Mouse (Mus musculus): ENCODE results near the gene Cntln. TPM values are rescaled to one million over a fixed set of nuclear protein-coding genes. Genes with fewer than 3 reads are reported as not detected.
A peak's percentile ranks its signal among the peaks of the same experiment; 100 is the strongest.

Gene Cntln
- polyA plus RNA-seq, 1 experiment from 2014 or later: 4.8 TPM

GRCm38 (mm10) chr4:85102168-85102567, 218.1 kb downstream of the Cntln start:
- ATAC-seq: no peak
- WGBS: 95% methylated on average over 4 of the region's 4 CpGs
- H3K9ac ChIP-seq (ENCODE audit: low read depth, low read length): no peak overlapping the region

GRCm38 (mm10) chr4:85106416-85106815, 222.3 kb downstream of the Cntln start:
- Histone ChIP-seq H3K4me2 (ENCODE audit: low read length) (no peak overlapping the region), H3K4me1 (ENCODE audit: control insufficient read depth, insufficient read depth, low read depth, low read length) (no peaks in the 10 kb centered on the region), H3K9ac (ENCODE audit: low read depth, low read length) (no peak overlapping the region), H3K27ac (ENCODE audit: low read depth, low read length) (no peak overlapping the region), H3K27me3 (replicated peaks; ENCODE audit: control insufficient read depth, insufficient read depth, low read length) (no peaks in the 10 kb centered on the region), H3K4me3 (ENCODE audit: low read length) (no peak overlapping the region), H3K9me3 (ENCODE audit: control insufficient read depth, low read length) (no peaks in the 10 kb centered on the region), H3K36me3 (ENCODE audit: control insufficient read depth, insufficient read depth, low read length) (no peaks in the 10 kb centered on the region)
- ATAC-seq: no peak
- WGBS: 76% methylated on average over 1 of the region's 1 CpGs

More at GRCm38 (mm10) chr4:85102168-85102567, 218.1 kb downstream of the Cntln start:
- H3K4me1 ChIP-seq (ENCODE audit: control insufficient read depth, insufficient read depth, low read depth, low read length): no peaks in the 10 kb centered on the region
- no peak overlapping the region for H3K4me2 ChIP-seq (ENCODE audit: low read length)
- no peaks in the 10 kb centered on the region for H3K9me3 ChIP-seq (ENCODE audit: control insufficient read depth, low read length)
- no peaks in the 10 kb centered on the region; the same call in 1 of the 2 replicates for H3K36me3 ChIP-seq (ENCODE audit: control insufficient read depth, insufficient read depth, low read length)
- H3K27ac ChIP-seq (ENCODE audit: low read depth, low read length): no peak overlapping the region
- no peaks in the 10 kb centered on the region for H3K27me3 ChIP-seq (replicated peaks; ENCODE audit: control insufficient read depth, insufficient read depth, low read length)
- H3K4me3 ChIP-seq (ENCODE audit: low read length): no peak overlapping the region

GRCm38 (mm10) chr4:85106961-85107360, 222.9 kb downstream of the Cntln start:
- Histone ChIP-seq H3K27me3 (replicated peaks; ENCODE audit: control insufficient read depth, insufficient read depth, low read length) (no peaks in the 10 kb centered on the region), H3K9me3 (ENCODE audit: control insufficient read depth, low read length) (no peaks in the 10 kb centered on the region), H3K36me3 (ENCODE audit: control insufficient read depth, insufficient read depth, low read length) (no peaks in the 10 kb centered on the region), H3K27ac (ENCODE audit: low read depth, low read length) (no peak overlapping the region), H3K4me1 (ENCODE audit: control insufficient read depth, insufficient read depth, low read depth, low read length) (no peaks in the 10 kb centered on the region), H3K4me2 (ENCODE audit: low read length) (no peak overlapping the region), H3K4me3 (ENCODE audit: low read length) (no peak overlapping the region), H3K9ac (ENCODE audit: low read depth, low read length) (no peak overlapping the region)
- no peak for ATAC-seq
- 95% methylated on average over 2 of the region's 2 CpGs for WGBS

GRCm38 (mm10) chr4:85120271-85120670, 236.2 kb downstream of the Cntln start:
- WGBS: 70% methylated on average over 3 of the region's 3 CpGs
- H3K4me1 ChIP-seq (ENCODE audit: control insufficient read depth, insufficient read depth, low read depth, low read length): no peaks in the 10 kb centered on the region
- no peaks in the 10 kb centered on the region for H3K9me3 ChIP-seq (ENCODE audit: control insufficient read depth, low read length)
- H3K27ac ChIP-seq (ENCODE audit: low read depth, low read length): no peak overlapping the region
- H3K4me3 ChIP-seq (ENCODE audit: low read length): no peak overlapping the region
- no peak overlapping the region for H3K4me2 ChIP-seq (ENCODE audit: low read length)
- no peak for ATAC-seq
- no peaks in the 10 kb centered on the region for H3K27me3 ChIP-seq (replicated peaks; ENCODE audit: control insufficient read depth, insufficient read depth, low read length)
- no peak overlapping the region for H3K9ac ChIP-seq (ENCODE audit: low read depth, low read length)
- no peaks in the 10 kb centered on the region for H3K36me3 ChIP-seq (ENCODE audit: control insufficient read depth, insufficient read depth, low read length)

GRCm38 (mm10) chr4:85149726-85150125, 265.6 kb downstream of the Cntln start:
- Histone ChIP-seq H3K27ac (ENCODE audit: low read depth, low read length) (no peak overlapping the region), H3K9ac (ENCODE audit: low read depth, low read length) (no peak overlapping the region), H3K9me3 (ENCODE audit: control insufficient read depth, low read length) (no peaks in the 10 kb centered on the region), H3K4me3 (ENCODE audit: low read length) (no peak overlapping the region), H3K27me3 (replicated peaks; ENCODE audit: control insufficient read depth, insufficient read depth, low read length) (no peaks in the 10 kb centered on the region), H3K36me3 (ENCODE audit: control insufficient read depth, insufficient read depth, low read length) (no peaks in the 10 kb centered on the region), H3K4me1 (ENCODE audit: control insufficient read depth, insufficient read depth, low read depth, low read length) (no peaks in the 10 kb centered on the region), H3K4me2 (ENCODE audit: low read length) (no peak overlapping the region)
- WGBS: 86% methylated on average over 5 of the region's 5 CpGs
- ATAC-seq: no peak

DNA sequence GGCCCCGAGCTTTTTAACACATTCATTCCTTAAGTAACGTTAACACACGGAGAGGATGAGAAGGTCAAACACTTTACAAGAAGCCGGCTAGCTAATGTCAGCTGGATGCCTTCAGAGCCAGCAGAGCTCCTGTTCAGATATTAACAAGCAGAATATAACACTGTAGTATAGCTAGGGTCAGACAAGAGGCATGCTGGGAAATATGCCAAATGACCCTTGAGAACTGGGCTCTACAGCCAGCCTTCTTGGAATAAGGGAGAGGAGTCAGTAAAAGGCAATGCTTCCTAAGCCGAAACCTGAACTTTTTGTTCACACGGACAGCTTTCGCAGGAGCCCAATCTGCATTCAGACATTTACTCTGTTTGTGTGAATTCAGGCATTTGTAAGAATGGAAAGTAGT, 267.8 kb downstream of the Cntln start:
- no peak for ATAC-seq
- no peak overlapping the region for H3K9ac ChIP-seq (ENCODE audit: low read depth, low read length)
- no peaks in the 10 kb centered on the region for H3K9me3 ChIP-seq (ENCODE audit: control insufficient read depth, low read length)
- H3K27me3 ChIP-seq (replicated peaks; ENCODE audit: control insufficient read depth, insufficient read depth, low read length): no peaks in the 10 kb centered on the region
- H3K36me3 ChIP-seq (ENCODE audit: control insufficient read depth, insufficient read depth, low read length): no peaks in the 10 kb centered on the region
- WGBS: 80% methylated on average over 7 of the region's 7 CpGs
- H3K27ac ChIP-seq (ENCODE audit: low read depth, low read length): no peak overlapping the region
- H3K4me3 ChIP-seq (ENCODE audit: low read length): no peak overlapping the region
- no peaks in the 10 kb centered on the region for H3K4me1 ChIP-seq (ENCODE audit: control insufficient read depth, insufficient read depth, low read depth, low read length)
- H3K4me2 ChIP-seq (ENCODE audit: low read length): no peak overlapping the region

- no peak overlapping the region for H3K27ac ChIP-seq (ENCODE audit: low read depth, low read length)
- H3K36me3 ChIP-seq (ENCODE audit: control insufficient read depth, insufficient read depth, low read length): no peaks in the 10 kb centered on the region
- WGBS: 97% methylated on average over 1 of the region's 1 CpGs
- no peaks in the 10 kb centered on the region for H3K27me3 ChIP-seq (replicated peaks; ENCODE audit: control insufficient read depth, insufficient read depth, low read length)
- no peak overlapping the region for H3K9ac ChIP-seq (ENCODE audit: low read depth, low read length)
- no peaks in the 10 kb centered on the region for H3K9me3 ChIP-seq (ENCODE audit: control insufficient read depth, low read length)
- no peak overlapping the region for H3K4me2 ChIP-seq (ENCODE audit: low read length)
- no peaks in the 10 kb centered on the region for H3K4me1 ChIP-seq (ENCODE audit: control insufficient read depth, insufficient read depth, low read depth, low read length)
- no peak overlapping the region for H3K4me3 ChIP-seq (ENCODE audit: low read length)
- no peak for ATAC-seq
These were observed 270.3 kb downstream of the Cntln start for GRCm38 (mm10) chr4:85154361-85154760.

GRCm38 (mm10) chr4:85161156-85161555, 277.0 kb downstream of the Cntln start:
- no peaks in the 10 kb centered on the region for H3K27me3 ChIP-seq (replicated peaks; ENCODE audit: control insufficient read depth, insufficient read depth, low read length)
- WGBS: 67% methylated on average over 4 of the region's 4 CpGs
- H3K36me3 ChIP-seq (ENCODE audit: control insufficient read depth, insufficient read depth, low read length): no peaks in the 10 kb centered on the region
- no peak overlapping the region for H3K4me3 ChIP-seq (ENCODE audit: low read length)
- no peak overlapping the region for H3K27ac ChIP-seq (ENCODE audit: low read depth, low read length)
- no peaks in the 10 kb centered on the region for H3K9me3 ChIP-seq (ENCODE audit: control insufficient read depth, low read length)
- no peak overlapping the region for H3K4me2 ChIP-seq (ENCODE audit: low read length)
- no peaks in the 10 kb centered on the region; the same call in 1 of the 2 replicates for H3K4me1 ChIP-seq (ENCODE audit: control insufficient read depth, insufficient read depth, low read depth, low read length)
- H3K9ac ChIP-seq (ENCODE audit: low read depth, low read length): no peak overlapping the region
- no peak for ATAC-seq

GRCm38 (mm10) chr4:85162468-85163312, 278.6 kb downstream of the Cntln start:
- H3K4me3 ChIP-seq (ENCODE audit: low read length): no peak overlapping the region
- H3K27ac ChIP-seq (ENCODE audit: low read depth, low read length): peak overlapping the region; percentile 6; the same call in 1 of the 2 replicates
- H3K36me3 ChIP-seq (ENCODE audit: control insufficient read depth, insufficient read depth, low read length): no peaks in the 10 kb centered on the region
- 0 out of 2 replicates have a peak overlapping the region, but pooled peaks have one; percentile 25 for H3K9ac ChIP-seq (ENCODE audit: low read depth, low read length)
- H3K9me3 ChIP-seq (ENCODE audit: control insufficient read depth, low read length): no peaks in the 10 kb centered on the region
- ATAC-seq: peak; percentile 95
- H3K27me3 ChIP-seq (replicated peaks; ENCODE audit: control insufficient read depth, insufficient read depth, low read length): no peaks in the 10 kb centered on the region
- WGBS: 25% methylated on average over 27 of the region's 27 CpGs
- H3K4me1 ChIP-seq (ENCODE audit: control insufficient read depth, insufficient read depth, low read depth, low read length): no peaks in the 10 kb centered on the region; the same call in 1 of the 2 replicates
- H3K4me2 ChIP-seq (ENCODE audit: low read length): peak overlapping the region; percentile 39

All from hindbrain, embryonic 16.5 days (tissue).